Mouse (Mus musculus) liver, embryonic 14.5 days (tissue): ENCODE measurements at regions not wholly inside any gene's neighbourhood (a gene's known extent, or its start where the extent isn't known, plus 50 kb on each side); places are given as distances from the start of the nearest gene placed in this dataset.

Experiments
- CTCF ChIP-seq: IDR thresholded peaks from 2 replicates; pipeline ENCODE4 v1.5.1; 2016; ENCODE audit warnings: antibody characterized with exemption, low read depth, control low read depth
- EP300 ChIP-seq: IDR thresholded peaks from 2 replicates; pipeline ENCODE4 v1.6.1; 2016; ENCODE audit warnings: antibody characterized with exemption, low read depth

- no peak for TF ChIP-seq CTCF
- TF ChIP-seq EP300, result no peak
Observed at GRCm38 (mm10) chr3:109224526-109224925, 101.6 kb downstream of the Slc25a24 start.
